Mouse (Mus musculus) ovary, adult 2 months (tissue): ENCODE measurements around the gene Gm10153. TPM values are rescaled to one million over a fixed set of nuclear protein-coding genes. Genes with fewer than 3 reads are reported as not detected.

Source experiments
- polyA plus RNA-seq: library from polyadenylated mRNA; depleted of rRNA; stranded (reverse); fragments of >200 nt; gene quantifications from 2 replicates; pipeline ENCODE4 v1.2.3, GENCODE M21; 2012; rRNA removed

Gene Gm10153
- polyA plus RNA-seq, result not detected in 2 replicates

DNA sequence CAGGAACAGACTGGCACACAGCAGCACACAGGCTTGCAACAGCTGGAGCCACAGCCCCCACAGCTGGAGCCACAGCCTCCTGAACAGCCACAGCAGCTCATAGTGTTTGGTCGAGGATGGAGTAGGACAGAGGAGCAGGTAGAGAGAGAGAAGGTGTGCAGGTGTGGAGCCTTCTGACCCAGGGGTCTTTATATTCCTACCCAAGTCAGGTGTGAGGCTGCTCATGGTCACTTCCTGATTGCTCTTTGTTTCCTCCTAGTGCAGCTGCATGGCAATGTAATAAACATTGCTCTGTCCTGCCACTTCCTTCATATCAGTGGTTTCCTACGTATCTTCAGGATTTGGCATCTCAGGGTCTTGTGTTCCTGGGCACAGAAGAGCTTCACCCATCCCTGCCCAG, at the start of gene Gm10153:
Gene Gm10153 (minus strand): TSS at position 101 of the 400 bp plus-strand sequence.

DNA sequence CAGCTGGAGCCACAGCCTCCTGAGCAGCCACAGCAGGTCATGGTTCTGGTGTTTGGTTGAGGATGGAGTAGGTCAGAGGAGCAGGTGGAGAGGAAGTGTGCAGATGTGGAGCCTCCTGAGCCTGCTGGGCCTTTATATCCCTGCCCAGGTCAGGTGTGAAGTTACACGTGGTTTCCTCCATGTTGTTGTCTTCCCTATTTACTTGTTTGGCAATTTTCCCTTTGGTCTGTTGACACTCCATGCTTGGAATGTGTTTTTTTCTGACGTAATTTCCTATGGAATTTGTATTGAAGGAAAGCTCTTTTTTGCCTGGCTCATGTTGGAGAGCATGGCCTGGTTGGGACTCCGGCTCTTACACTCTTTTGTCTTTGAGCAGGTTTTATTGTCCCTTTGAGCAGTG, 39.7 kb upstream of the Gm10153 start, which contains the start of gene Krtap5-5:
Gene Krtap5-5 (minus strand): TSS at position 101 of the 400 bp plus-strand sequence.

DNA sequence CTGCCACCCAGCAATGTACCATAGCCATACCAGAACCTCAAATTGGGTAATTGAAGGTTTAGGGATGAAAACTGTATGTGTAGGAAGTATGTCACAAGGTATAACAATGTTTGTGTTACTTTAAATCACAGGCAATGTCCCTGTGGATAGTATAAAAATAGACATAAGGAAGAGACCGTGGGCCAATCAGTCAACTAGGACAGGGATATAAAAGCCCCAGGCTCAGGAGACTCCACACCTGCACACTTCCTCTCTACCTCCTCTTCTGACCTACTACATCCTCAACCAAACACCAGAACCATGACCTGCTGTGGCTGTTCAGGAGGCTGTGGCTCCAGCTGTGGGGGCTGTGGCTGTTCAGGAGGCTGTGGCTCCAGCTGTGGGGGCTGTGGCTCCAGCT, 21.4 kb upstream of the Gm10153 start, which contains the start of gene Gm7579:
Gene Gm7579 (plus strand): TSS at position 301 of the 400 bp plus-strand sequence.

DNA sequence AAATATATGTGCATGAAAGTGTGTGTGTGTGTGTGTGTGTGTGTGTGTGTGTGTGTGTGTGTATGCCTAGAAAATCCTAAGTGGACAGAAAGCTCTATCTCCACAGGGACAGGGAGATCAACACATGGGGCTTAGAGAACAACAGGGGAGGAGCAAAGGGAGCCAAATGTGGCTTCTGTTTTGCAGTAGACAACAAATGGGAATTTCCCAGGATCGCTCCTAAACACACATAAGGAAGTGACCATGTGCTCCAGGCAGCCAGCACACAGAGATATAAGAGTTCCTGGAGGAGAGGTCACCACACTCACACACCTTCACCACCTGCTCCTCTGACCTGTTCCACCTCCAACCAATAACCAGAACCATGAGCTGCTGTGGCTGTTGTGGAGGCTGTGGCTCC, 10.9 kb upstream of the Gm10153 start, which contains the start of gene Krtap5-3:
Gene Krtap5-3 (plus strand): TSS at position 301 of the 400 bp plus-strand sequence.

DNA sequence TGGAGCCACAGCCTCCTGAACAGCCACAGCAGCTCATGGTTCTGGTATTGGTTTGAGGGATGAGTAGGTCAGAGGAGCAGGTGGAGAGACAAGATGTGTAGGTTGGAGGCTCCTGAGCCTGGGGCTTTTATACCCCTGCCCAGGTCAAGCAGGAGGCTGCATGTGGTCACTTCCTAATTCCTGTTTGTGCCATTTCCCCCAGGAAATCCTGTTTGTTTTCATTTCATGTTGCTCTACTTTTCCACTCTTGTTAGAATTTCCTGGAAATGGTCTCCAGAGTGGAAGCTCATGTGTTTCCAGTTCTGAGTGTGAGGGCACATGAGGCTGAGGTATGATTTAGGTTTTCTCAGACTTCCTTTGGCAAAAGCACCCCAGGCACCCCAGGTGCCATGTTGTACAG, 14.3 kb downstream of the Gm10153 start, which contains the start of gene Krtap5-2:
Gene Krtap5-2 (minus strand): TSS at position 101 of the 400 bp plus-strand sequence.

DNA sequence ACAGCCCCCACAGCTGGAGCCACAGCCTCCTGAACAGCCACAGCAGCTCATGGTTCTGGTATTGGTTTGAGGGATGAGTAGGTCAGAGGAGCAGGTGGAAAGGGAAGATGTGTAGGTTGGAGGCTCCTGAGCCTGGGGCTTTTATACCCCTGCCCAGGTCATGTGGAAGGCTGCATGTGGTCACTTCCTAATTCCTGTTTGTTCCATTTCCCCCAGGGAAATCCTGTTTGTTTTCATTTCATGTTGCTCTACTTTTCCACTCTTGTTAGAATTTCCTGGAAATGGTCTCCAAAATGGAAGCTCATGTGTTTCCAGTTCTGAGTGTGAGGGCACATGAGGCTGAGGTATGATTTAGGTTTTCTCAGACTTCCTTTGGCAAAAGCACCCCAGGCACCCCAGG, 24.6 kb downstream of the Gm10153 start, which contains the start of gene Gm4553:
Gene Gm4553 (minus strand): TSS at position 101 of the 400 bp plus-strand sequence.

DNA sequence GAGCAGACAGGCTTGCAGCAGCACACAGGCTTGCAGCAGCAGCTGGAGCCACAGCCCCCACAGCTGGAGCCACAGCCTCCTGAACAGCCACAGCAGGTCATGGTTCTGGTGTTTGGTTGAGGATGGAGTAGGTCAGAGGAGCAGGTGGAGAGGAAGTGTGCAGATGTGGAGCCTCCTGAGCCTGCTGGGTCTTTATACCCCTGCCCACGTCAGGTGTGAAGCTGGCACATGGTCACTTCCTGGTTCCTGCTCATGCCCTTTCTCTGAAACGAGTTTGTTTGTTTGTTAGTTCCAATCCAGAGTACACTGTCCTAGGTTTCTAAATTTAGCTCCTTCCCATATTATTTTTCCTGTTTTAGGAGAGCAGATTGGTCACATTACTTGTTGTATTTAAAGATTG, 33.2 kb downstream of the Gm10153 start, which contains the start of gene Gm29735:
Gene Gm29735 (minus strand): TSS at position 101 of the 400 bp plus-strand sequence.

DNA sequence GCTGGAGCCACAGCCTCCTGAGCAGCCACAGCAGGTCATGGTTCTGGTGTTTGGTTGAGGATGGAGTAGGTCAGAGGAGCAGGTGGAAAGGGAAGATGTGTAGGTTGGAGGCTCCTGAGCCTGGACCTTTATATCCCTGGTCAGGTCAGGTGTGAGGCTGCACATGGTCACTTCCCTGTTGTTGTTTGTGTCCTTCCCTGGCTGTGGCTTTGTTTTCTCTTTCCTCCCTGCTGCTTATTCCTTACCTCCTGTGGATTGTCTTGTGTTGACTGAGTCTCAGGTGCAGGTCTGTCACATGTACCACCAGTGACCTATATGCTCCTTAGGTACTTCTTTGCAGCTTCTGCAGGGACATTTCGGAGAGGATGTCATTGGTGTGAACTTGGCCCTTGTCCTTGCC, 45.7 kb downstream of the Gm10153 start, which contains the start of gene Gm45337:
Gene Gm45337 (minus strand): TSS at position 101 of the 400 bp plus-strand sequence.

Other genes starting within 250 kb of the Gm10153 start
- gene Brsk2, start 240.6 kb downstream of the Gm10153 start, polyA plus RNA-seq, result 0.89 and 1.2 TPM in 2 replicates
- gene Mob2, start 129.3 kb downstream of the Gm10153 start, polyA plus RNA-seq, result 35.8 and 47.0 TPM in 2 replicates
- gene Dusp8, start 94.5 kb downstream of the Gm10153 start, polyA plus RNA-seq, result 12.1 and 13.0 TPM in 2 replicates
- gene Gm45618, start 69.7 kb downstream of the Gm10153 start, polyA plus RNA-seq, result not detected in 2 replicates
- gene Gm39115, start 54.4 kb downstream of the Gm10153 start, polyA plus RNA-seq, result not detected in 2 replicates
- gene Gm45337, start 45.8 kb downstream of the Gm10153 start, polyA plus RNA-seq, result not detected in 2 replicates
- not detected in 2 replicates for gene Gm29735, start 33.3 kb downstream of the Gm10153 start, polyA plus RNA-seq
- not detected in 2 replicates for gene Gm4553, start 24.6 kb downstream of the Gm10153 start, polyA plus RNA-seq
- not detected in 2 replicates for gene Krtap5-2, start 14.4 kb downstream of the Gm10153 start, polyA plus RNA-seq
- gene Krtap5-3, start 11.0 kb upstream of the Gm10153 start, polyA plus RNA-seq, result not detected in 2 replicates
- not detected in 2 replicates for gene Gm7579, start 21.5 kb upstream of the Gm10153 start, polyA plus RNA-seq
- gene Krtap5-5, start 39.6 kb upstream of the Gm10153 start, polyA plus RNA-seq, result not detected in 2 replicates
- not detected in 2 replicates for gene Gm40460, start 50.7 kb upstream of the Gm10153 start, polyA plus RNA-seq
- not detected in 2 replicates for gene Gm2431, start 68.0 kb upstream of the Gm10153 start, polyA plus RNA-seq
- gene Gm4559, start 84.0 kb upstream of the Gm10153 start, polyA plus RNA-seq, result not detected in 2 replicates
- not detected in 2 replicates for gene Krtap5-1, start 106.7 kb upstream of the Gm10153 start, polyA plus RNA-seq
- not detected in 2 replicates for gene Krtap5-4, start 113.2 kb upstream of the Gm10153 start, polyA plus RNA-seq
- 5.0 and 5.6 TPM in 2 replicates for gene Ifitm10, start 183.4 kb upstream of the Gm10153 start, polyA plus RNA-seq
- gene Gm49369, start 192.3 kb upstream of the Gm10153 start, polyA plus RNA-seq, result 0.52 and 2.4 TPM in 2 replicates
- 813 and 888 TPM in 2 replicates for gene Ctsd, start 197.6 kb upstream of the Gm10153 start, polyA plus RNA-seq
- 2.1 and 7.7 TPM in 2 replicates for gene Syt8, start 244.5 kb upstream of the Gm10153 start, polyA plus RNA-seq